Mouse (Mus musculus): Measurements from ENCODE around the gene Hbb-y. TPM values are rescaled to one million over a fixed set of nuclear protein-coding genes. Genes with fewer than 3 reads are reported as not detected.
"Not testable (repeated sequence)": the region's sequence is repeated elsewhere in the genome, so short reads cannot be mapped to it uniquely, and the experiment has no call there.

Gene Hbb-y
- polyA plus RNA-seq, 1 experiment from 2014 or later = 7,962 TPM

GRCm38 (mm10) chr7:103860855-103861254 is 7.8 kb upstream of the Hbb-y start:
- no peak for ATAC-seq (ENCODE audit: insufficient number of reproducible peaks, low FRiP score, low TSS enrichment, low read depth)
- no peak overlapping the region for H3K4me3 ChIP-seq (ENCODE audit: low read depth, low read length)
- 59% methylated on average over 1 of the region's 1 CpGs for WGBS
- no peak overlapping the region for H3K9ac ChIP-seq (ENCODE audit: low read length)
- no peaks in the 10 kb centered on the region for H3K9me3 ChIP-seq (ENCODE audit: control insufficient read depth, low read length)
- DNase-seq (ENCODE audit: low spot score) = peak; percentile 30
- no peaks in the 10 kb centered on the region for H3K36me3 ChIP-seq (ENCODE audit: control insufficient read depth, insufficient read depth, low read length)
- H3K4me1 ChIP-seq (ENCODE audit: control insufficient read depth, insufficient read depth, low read length) = no peaks in the 10 kb centered on the region
- no peak overlapping the region for H3K4me2 ChIP-seq (ENCODE audit: low read depth, severe bottlenecking)
- H3K27ac ChIP-seq (replicated peaks; ENCODE audit: low read depth, low read length) = no peak overlapping the region
- no peaks in the 10 kb centered on the region for H3K27me3 ChIP-seq (ENCODE audit: control insufficient read depth, insufficient read depth, low read length)

DNA sequence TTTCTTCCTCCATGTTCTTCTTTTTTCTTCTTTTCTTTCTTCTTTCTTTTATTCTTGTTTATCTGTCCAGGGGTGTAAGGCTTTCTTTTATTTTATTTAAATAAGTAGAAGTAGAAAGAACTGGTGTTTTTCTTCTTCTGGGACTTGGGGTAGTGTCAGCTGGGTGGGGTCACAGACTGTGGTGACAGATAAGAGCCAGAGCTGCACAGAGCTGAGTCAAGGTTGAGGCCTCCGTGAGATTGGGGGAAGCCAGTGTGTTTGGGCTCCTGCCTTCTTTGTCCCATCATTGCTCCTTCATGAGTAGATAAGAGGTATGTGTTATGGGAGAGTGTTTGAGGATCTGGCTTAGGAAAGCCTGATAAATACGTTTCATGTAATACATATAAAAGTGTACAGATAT is 6.1 kb upstream of the Hbb-y start:
- WGBS = 73% methylated on average over 2 of the region's 2 CpGs
- no peak for DNase-seq (ENCODE audit: low spot score)
- no peak overlapping the region for H3K27ac ChIP-seq (replicated peaks; ENCODE audit: low read depth, low read length)

DNA sequence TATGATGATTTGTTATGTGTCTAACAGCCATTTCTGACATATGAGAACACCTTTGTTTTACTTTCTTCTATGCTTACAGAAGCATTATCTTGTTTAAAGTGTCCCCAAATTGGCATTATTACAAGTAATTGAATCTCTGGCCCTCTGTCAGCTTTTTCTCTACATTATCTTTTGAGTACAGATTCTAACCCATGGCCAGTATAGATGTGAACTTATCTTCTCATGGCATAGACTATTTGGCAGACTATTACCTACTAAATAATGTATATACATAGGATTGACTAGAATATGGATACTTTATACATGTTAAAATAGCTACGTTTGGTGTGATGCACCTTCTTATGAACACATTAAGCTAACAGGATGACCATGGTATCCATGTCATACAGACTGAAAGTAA is 1.7 kb upstream of the Hbb-y start:
- Histone ChIP-seq H3K36me3 (ENCODE audit: control insufficient read depth, insufficient read depth, low read length) (no peaks in the 10 kb centered on the region), H3K9ac (ENCODE audit: low read length) (no peak overlapping the region), H3K4me1 (ENCODE audit: control insufficient read depth, insufficient read depth, low read length) (no peaks in the 10 kb centered on the region), H3K4me3 (ENCODE audit: low read depth, low read length) (no peak overlapping the region), H3K4me2 (ENCODE audit: low read depth, severe bottlenecking) (no peak overlapping the region), H3K9me3 (ENCODE audit: control insufficient read depth, low read length) (no peaks in the 10 kb centered on the region), H3K27me3 (ENCODE audit: control insufficient read depth, insufficient read depth, low read length) (no peaks in the 10 kb centered on the region), H3K27ac (replicated peaks; ENCODE audit: low read depth, low read length) (no peak overlapping the region)
- WGBS = 79% methylated on average over 1 of the region's 1 CpGs
- DNase-seq (ENCODE audit: low spot score) (no peak), ATAC-seq (ENCODE audit: insufficient number of reproducible peaks, low FRiP score, low TSS enrichment, low read depth) (no peak)

More for the DNA sequence above, 6.1 kb upstream of the Hbb-y start:
- no peaks in the 10 kb centered on the region for H3K9me3 ChIP-seq (ENCODE audit: control insufficient read depth, low read length)
- H3K4me3 ChIP-seq (ENCODE audit: low read depth, low read length) = no peak overlapping the region
- no peaks in the 10 kb centered on the region for H3K27me3 ChIP-seq (ENCODE audit: control insufficient read depth, insufficient read depth, low read length)
- H3K4me2 ChIP-seq (ENCODE audit: low read depth, severe bottlenecking) = no peak overlapping the region
- no peaks in the 10 kb centered on the region for H3K4me1 ChIP-seq (ENCODE audit: control insufficient read depth, insufficient read depth, low read length)
- no peak overlapping the region for H3K9ac ChIP-seq (ENCODE audit: low read length)
- ATAC-seq (ENCODE audit: insufficient number of reproducible peaks, low FRiP score, low TSS enrichment, low read depth) = no peak
- H3K36me3 ChIP-seq (ENCODE audit: control insufficient read depth, insufficient read depth, low read length) = no peaks in the 10 kb centered on the region

DNA sequence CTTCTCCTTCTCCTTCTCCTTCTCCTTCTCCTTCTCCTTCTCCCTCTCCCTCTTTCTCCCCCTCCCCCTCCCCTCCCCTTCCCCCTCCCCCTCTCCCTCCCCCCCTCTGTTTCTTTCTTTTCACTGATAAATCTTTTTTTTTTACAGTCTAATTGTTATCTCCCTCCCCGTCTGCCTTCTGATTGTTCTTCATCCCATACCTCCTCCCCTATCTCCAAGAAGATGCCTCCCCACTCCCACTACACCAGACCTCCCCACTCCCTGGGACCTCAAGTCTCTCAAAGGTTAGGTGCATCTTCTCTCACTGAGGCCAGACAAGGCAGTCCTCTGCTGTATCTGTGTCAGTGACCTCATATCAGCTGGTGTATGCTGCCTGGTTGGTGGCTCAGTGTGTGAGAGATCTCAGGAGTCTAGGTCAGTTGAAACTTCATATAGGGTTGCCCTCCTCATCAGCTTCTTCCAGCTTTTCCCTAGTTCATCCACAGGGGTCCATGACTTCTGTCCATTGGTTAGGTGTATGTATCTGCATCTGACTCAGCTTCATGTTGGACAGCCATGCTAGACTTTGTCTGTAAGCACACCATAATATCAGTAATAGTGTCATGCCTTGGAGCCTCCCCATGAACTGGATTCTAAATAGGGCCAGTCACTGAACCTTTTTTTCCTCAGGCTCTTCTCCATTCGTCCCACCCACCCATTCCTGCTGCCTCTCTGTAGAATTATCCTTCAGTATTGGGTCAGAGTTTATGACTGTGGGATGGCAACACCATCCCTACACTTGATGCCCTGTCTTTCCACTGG is 8.3 kb downstream of the Hbb-y start:
- H3K36me3 ChIP-seq (ENCODE audit: control insufficient read depth, insufficient read depth, low read length) = no peaks in the 10 kb centered on the region
- no peak for ATAC-seq (ENCODE audit: insufficient number of reproducible peaks, low FRiP score, low TSS enrichment, low read depth)
- H3K9ac ChIP-seq (ENCODE audit: low read length) = no peak overlapping the region
- no peak overlapping the region for H3K4me3 ChIP-seq (ENCODE audit: low read depth, low read length)
- H3K27me3 ChIP-seq (ENCODE audit: control insufficient read depth, insufficient read depth, low read length) = no peaks in the 10 kb centered on the region
- H3K9me3 ChIP-seq (ENCODE audit: control insufficient read depth, low read length) = no peaks in the 10 kb centered on the region
- no peak overlapping the region for H3K27ac ChIP-seq (replicated peaks; ENCODE audit: low read depth, low read length)
- 31% methylated on average over 1 of the region's 2 CpGs for WGBS
- no peaks in the 10 kb centered on the region for H3K4me1 ChIP-seq (ENCODE audit: control insufficient read depth, insufficient read depth, low read length)
- H3K4me2 ChIP-seq (ENCODE audit: low read depth, severe bottlenecking) = no peak overlapping the region
- DNase-seq (ENCODE audit: low spot score) = no peak

GRCm38 (mm10) chr7:103843034-103843433 is 10.0 kb downstream of the Hbb-y start, which contains the start of gene Hbb-bh1:
Gene Hbb-bh1, minus strand, starts transcription at chr7:103843164.
- Histone ChIP-seq H3K4me1 (ENCODE audit: control insufficient read depth, insufficient read depth, low read length) (no peaks in the 10 kb centered on the region), H3K4me2 (ENCODE audit: low read depth, severe bottlenecking) (no peak within 1 kb of the TSS), H3K36me3 (ENCODE audit: control insufficient read depth, insufficient read depth, low read length) (no peaks in the 10 kb centered on the region), H3K9ac (ENCODE audit: low read length) (no peak within 1 kb of the TSS), H3K9me3 (ENCODE audit: control insufficient read depth, low read length) (no peaks in the 10 kb centered on the region), H3K27ac (replicated peaks; ENCODE audit: low read depth, low read length) (no peak within 1 kb of the TSS), H3K27me3 (ENCODE audit: control insufficient read depth, insufficient read depth, low read length) (no peaks in the 10 kb centered on the region), H3K4me3 (ENCODE audit: low read depth, low read length) (no peak within 1 kb of the TSS)
- WGBS = 88% methylated on average over 2 of the region's 2 CpGs
- DNase-seq (ENCODE audit: low spot score) (no peak), ATAC-seq (ENCODE audit: insufficient number of reproducible peaks, low FRiP score, low TSS enrichment, low read depth) (no peak)

- H3K4me3 ChIP-seq (ENCODE audit: low read depth, low read length) = no peak within 1 kb of the TSS
- H3K27me3 ChIP-seq (ENCODE audit: control insufficient read depth, insufficient read depth, low read length) = no peaks in the 10 kb centered on the region
- no peak for ATAC-seq (ENCODE audit: insufficient number of reproducible peaks, low FRiP score, low TSS enrichment, low read depth)
- no peak within 1 kb of the TSS for H3K9ac ChIP-seq (ENCODE audit: low read length)
- no peaks in the 10 kb centered on the region for H3K9me3 ChIP-seq (ENCODE audit: control insufficient read depth, low read length)
- no peaks in the 10 kb centered on the region for H3K36me3 ChIP-seq (ENCODE audit: control insufficient read depth, insufficient read depth, low read length)
- 76% methylated on average over 3 of the region's 3 CpGs for WGBS
- no peak for DNase-seq (ENCODE audit: low spot score)
- no peak within 1 kb of the TSS for H3K4me2 ChIP-seq (ENCODE audit: low read depth, severe bottlenecking)
- no peak within 1 kb of the TSS for H3K27ac ChIP-seq (replicated peaks; ENCODE audit: low read depth, low read length)
- H3K4me1 ChIP-seq (ENCODE audit: control insufficient read depth, insufficient read depth, low read length) = no peaks in the 10 kb centered on the region
Measured at GRCm38 (mm10) chr7:103840268-103840667, 12.7 kb downstream of the Hbb-y start, which contains the start of gene Hbb-bh2. Gene Hbb-bh2, minus strand, starts transcription at chr7:103840520.

- Histone ChIP-seq H3K4me2 (ENCODE audit: low read depth, severe bottlenecking) (no peak within 1 kb of the TSS), H3K27ac (replicated peaks; ENCODE audit: low read depth, low read length) (no peak within 1 kb of the TSS), H3K27me3 (ENCODE audit: control insufficient read depth, insufficient read depth, low read length) (no peaks in the 10 kb centered on the region), H3K9me3 (ENCODE audit: control insufficient read depth, low read length) (no peaks in the 10 kb centered on the region), H3K4me1 (ENCODE audit: control insufficient read depth, insufficient read depth, low read length) (no peaks in the 10 kb centered on the region), H3K9ac (ENCODE audit: low read length) (no peak within 1 kb of the TSS), H3K4me3 (ENCODE audit: low read depth, low read length) (no peak within 1 kb of the TSS), H3K36me3 (ENCODE audit: control insufficient read depth, insufficient read depth, low read length) (no peaks in the 10 kb centered on the region)
- WGBS = 99% methylated on average over 4 of the region's 4 CpGs
- ATAC-seq (ENCODE audit: insufficient number of reproducible peaks, low FRiP score, low TSS enrichment, low read depth) (no peak), DNase-seq (ENCODE audit: low spot score) (no peak)
Measured at GRCm38 (mm10) chr7:103827808-103828207, 25.2 kb downstream of the Hbb-y start, which contains the start of gene Hbb-bs. Gene Hbb-bs, minus strand, starts transcription at chr7:103828096.

DNA sequence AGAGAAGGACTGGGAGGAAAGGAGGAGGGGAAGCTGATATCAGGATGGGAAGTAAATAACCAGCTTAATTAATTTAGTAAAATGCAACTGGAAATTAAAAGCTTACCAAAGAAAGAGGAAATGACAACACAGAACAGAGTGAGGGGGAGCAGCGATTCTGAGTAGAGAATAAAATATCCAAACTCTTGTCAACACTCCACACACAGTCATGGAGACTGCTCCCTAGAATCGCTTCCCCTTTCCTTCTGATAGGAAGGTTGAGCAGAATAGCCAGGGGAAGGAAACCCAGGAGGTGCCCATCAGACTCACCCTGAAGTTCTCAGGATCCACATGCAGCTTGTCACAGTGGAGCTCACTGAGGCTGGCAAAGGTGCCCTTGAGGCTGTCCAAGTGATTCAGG is 25.9 kb downstream of the Hbb-y start:
- H3K4me2 ChIP-seq (ENCODE audit: low read depth, severe bottlenecking); H3K36me3 ChIP-seq (ENCODE audit: control insufficient read depth, insufficient read depth, low read length); H3K9ac ChIP-seq (ENCODE audit: low read length); H3K9me3 ChIP-seq (ENCODE audit: control insufficient read depth, low read length); H3K4me1 ChIP-seq (ENCODE audit: control insufficient read depth, insufficient read depth, low read length); ATAC-seq (ENCODE audit: insufficient number of reproducible peaks, low FRiP score, low TSS enrichment, low read depth); H3K27me3 ChIP-seq (ENCODE audit: control insufficient read depth, insufficient read depth, low read length); DNase-seq (ENCODE audit: low spot score); H3K4me3 ChIP-seq (ENCODE audit: low read depth, low read length); H3K27ac ChIP-seq (replicated peaks; ENCODE audit: low read depth, low read length): not testable (repeated sequence)
- WGBS = no CpG with 5 or more reads among the region's 2 CpGs
